Mouse (Mus musculus): ENCODE measurements around the gene Usp19.

Gene Usp19

GRCm38 (mm10) chr9:108466219-108466618 lies 24.2 kb upstream of the Usp19 start:
- no peak for DNase-seq (ENCODE audit: extremely low spot score, low read depth, low spot score)

- no peak for DNase-seq (ENCODE audit: extremely low spot score, low read depth, low spot score)
Measured at GRCm38 (mm10) chr9:108469430-108469829, 21.0 kb upstream of the Usp19 start.

DNA sequence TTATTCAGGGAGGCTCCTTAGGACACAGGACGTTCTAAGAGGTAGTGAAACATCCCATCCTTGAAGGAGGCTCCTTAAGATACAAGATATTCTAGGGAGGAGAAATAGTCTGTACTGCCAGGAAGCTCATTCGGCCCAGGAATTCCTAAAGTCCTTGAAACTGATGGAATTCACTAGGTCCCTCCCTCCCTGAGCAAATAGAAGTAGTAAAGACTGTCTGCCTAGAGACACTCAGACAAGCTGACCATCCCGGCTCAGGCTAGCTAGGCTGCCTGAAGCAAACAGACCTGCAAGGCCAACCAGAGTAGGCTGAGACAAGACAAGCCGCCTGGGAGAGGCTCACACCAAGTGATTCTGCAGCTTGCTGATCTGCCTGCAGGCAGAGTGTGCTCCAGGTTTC lies 20.6 kb upstream of the Usp19 start:
- DNase-seq (ENCODE audit: extremely low spot score, low read depth, low spot score), result no peak

- DNase-seq (ENCODE audit: extremely low spot score, low read depth, low spot score), result no peak
Measured at GRCm38 (mm10) chr9:108474528-108474927, 15.9 kb upstream of the Usp19 start.

- peak; percentile 68 for DNase-seq (ENCODE audit: extremely low spot score, low read depth, low spot score)
Measured at GRCm38 (mm10) chr9:108478638-108479156, 11.7 kb upstream of the Usp19 start.

- no peak for DNase-seq (ENCODE audit: extremely low spot score, low read depth, low spot score)
Measured at GRCm38 (mm10) chr9:108479241-108479640, 11.2 kb upstream of the Usp19 start.

- DNase-seq (ENCODE audit: extremely low spot score, low read depth, low spot score), result peak; percentile 89
Measured at GRCm38 (mm10) chr9:108479721-108480351, 10.6 kb upstream of the Usp19 start, which contains the start of gene Lamb2. Gene Lamb2, plus strand, starts transcription at chr9:108479736.

DNA sequence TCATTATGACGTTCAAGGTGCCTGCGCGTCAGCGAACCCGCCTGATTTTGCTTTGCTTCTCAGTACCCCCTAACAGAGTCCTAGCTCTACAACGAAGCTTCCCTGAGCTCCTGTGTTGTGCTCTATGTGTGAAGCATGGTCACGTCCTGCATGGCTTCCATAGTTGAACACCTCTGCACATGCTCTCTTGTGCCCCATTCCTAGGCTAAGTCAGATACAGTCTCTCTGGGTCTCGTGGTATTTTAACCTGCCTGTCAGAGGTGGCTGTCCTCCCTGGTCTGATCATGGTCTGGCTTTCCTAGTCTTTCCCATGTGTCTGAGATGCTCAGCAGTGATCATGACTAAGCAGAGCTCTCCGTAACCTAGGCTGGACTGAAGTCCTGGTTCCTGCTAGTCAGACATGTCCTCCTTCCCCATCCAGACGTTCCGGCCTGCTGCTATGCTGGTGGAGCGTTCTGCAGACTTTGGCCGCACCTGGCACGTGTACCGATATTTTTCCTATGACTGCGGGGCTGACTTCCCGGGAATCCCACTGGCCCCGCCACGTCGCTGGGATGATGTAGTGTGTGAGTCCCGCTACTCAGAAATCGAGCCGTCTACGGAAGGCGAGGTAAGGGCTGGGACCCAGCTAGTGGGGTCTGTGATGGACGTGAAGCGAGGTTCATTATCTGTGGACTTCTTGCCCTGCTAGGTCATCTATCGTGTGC lies 9.4 kb upstream of the Usp19 start:
- DNase-seq (ENCODE audit: extremely low spot score, low read depth, low spot score), result no peak

GRCm38 (mm10) chr9:108481520-108482210 lies 8.7 kb upstream of the Usp19 start:
- DNase-seq (ENCODE audit: extremely low spot score, low read depth, low spot score), result no peak

- DNase-seq (ENCODE audit: extremely low spot score, low read depth, low spot score), result no peak
Measured at GRCm38 (mm10) chr9:108483051-108483790, 7.2 kb upstream of the Usp19 start.

GRCm38 (mm10) chr9:108484021-108484420 lies 6.4 kb upstream of the Usp19 start:
- no peak for DNase-seq (ENCODE audit: extremely low spot score, low read depth, low spot score)

- DNase-seq (ENCODE audit: extremely low spot score, low read depth, low spot score), result no peak
Measured at GRCm38 (mm10) chr9:108485301-108485875, 5.0 kb upstream of the Usp19 start.

GRCm38 (mm10) chr9:108486973-108487530 lies 3.4 kb upstream of the Usp19 start:
- no peak for DNase-seq (ENCODE audit: extremely low spot score, low read depth, low spot score)

DNA sequence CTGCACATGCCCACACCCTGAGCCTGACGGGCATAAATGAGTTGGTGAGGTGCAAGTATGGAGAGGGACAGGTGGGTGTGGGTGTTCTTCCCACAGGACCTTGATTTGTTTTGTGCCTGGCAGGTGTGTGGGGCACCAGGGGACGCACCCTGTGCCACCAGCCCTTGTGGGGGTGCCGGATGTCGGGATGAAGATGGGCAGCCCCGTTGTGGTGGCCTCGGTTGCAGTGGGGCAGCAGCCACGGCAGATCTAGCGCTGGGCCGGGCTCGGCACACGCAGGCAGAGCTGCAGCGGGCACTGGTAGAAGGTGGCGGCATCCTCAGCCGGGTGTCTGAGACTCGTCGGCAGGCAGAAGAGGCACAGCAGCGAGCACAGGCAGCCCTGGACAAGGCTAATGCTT lies 2.0 kb upstream of the Usp19 start:
- DNase-seq (ENCODE audit: extremely low spot score, low read depth, low spot score), result no peak

DNA sequence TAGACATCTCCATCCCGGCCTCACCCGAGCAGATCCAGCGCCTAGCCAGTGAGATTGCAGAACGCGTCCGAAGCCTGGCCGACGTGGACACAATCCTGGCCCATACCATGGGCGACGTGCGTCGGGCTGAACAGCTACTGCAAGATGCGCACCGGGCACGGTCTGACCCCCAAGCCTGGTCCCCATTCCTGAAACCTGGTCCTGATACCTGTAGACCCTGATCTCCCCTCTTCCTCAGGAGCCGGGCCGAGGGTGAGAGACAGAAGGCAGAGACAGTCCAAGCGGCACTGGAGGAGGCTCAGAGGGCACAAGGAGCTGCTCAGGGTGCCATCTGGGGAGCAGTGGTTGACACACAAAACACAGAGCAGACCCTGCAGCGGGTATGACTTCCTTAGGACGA lies 1.2 kb upstream of the Usp19 start:
- DNase-seq (ENCODE audit: extremely low spot score, low read depth, low spot score), result no peak

GRCm38 (mm10) chr9:108489702-108490558 lies 472 bp upstream of the Usp19 start:
- DNase-seq (ENCODE audit: extremely low spot score, low read depth, low spot score), result no peak

DNA sequence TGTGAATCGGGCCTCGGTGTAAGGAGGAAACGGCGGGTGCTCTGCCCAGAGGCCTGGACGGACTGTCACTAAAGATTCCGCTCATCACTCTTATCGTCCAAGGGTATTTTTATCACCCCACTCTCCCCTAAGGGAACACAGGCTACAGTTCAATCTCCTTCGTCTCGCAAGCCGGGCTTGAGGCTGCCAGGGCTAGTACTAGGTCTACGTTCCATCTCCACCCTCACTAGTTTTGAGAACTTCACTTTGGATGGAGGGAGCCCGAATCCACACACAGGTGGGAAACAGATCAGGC lies 831 bp downstream of the Usp19 start:
- DNase-seq (ENCODE audit: extremely low spot score, low read depth, low spot score), result no peak

GRCm38 (mm10) chr9:108492043-108492750 lies 1.8 kb downstream of the Usp19 start:
- no peak for DNase-seq (ENCODE audit: extremely low spot score, low read depth, low spot score)

DNA sequence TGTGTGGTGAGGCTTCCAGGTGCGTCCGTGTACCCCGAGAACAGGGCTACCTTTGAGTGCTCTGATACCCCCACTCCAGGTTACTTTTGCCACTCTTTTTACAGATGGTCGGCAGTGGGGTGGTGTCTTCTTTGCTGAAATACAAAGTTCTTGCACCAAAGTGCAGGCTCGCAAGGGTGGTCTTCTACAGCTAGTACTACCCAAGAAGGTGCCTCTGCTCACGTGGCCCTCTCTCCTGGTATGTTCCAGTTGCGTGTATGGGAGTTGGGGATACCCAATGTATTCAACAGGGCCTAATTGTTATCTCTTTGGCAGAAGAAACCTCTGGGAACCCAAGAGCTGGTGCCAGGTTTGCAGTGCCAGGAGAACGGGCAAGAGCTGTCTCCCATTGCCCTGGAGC lies 2.8 kb downstream of the Usp19 start:
- no peak for DNase-seq (ENCODE audit: extremely low spot score, low read depth, low spot score)

Measured in hindlimb bud, embryonic 11.5 days (tissue).